Comparison of ENCODE assay signal across 8 mouse cellular contexts in the genomic region with DNA sequence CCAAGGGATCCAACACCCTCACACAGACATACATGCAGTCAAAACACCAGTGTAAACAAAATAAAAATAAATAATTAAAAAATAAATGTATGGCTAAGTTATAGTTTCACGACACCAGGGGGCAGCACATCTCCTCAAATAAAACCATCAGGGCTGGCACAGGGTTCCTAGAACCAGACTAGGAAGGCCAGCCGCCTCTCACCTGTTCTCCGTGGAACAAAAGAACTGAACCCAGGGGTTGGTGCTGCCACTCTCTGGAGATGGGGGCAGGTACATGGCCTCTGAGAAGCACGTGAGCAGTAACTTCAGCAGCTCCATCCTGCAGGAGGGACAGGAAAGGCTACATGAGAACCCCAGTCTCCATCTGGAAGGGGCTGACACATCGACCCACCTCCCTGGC.
DNase-seq lines count a peak whose midpoint lies in the region.

No protein-coding gene starts in this region.

- peak; percentile 89 for DNase-seq in CD4-positive, CD25-positive, alpha-beta regulatory T cell, adult 2 months (ENCODE audit: low read depth, low spot score)
- DNase-seq in adipocyte (ENCODE audit: low spot score), result peak; percentile 85
- DNase-seq in embryo, embryonic 10.5 days (ENCODE audit: low spot score), result peak; percentile 87
- DNase-seq in heart, adult 9 months (ENCODE audit: low spot score in 2 of 2), result peak; percentile 49 to 68
- peak; percentile 87 for DNase-seq in kidney, postnatal 10 days
- peak; percentile 84 for DNase-seq in lung, postnatal 10 days
- DNase-seq in retina, postnatal 7 days (ENCODE audit: low read depth, low spot score), result peak; percentile 68
- DNase-seq in urinary bladder, postnatal 25 days (ENCODE audit: low spot score), result peak; percentile 71

Comparison
In these comparisons a context has a peak if more than half of its experiments do, and no peak if none do; other contexts are left out.
1. Peak in every context shown above with its lines: DNase-seq.